16 mouse cellular contexts compared by ENCODE assay signal in the genomic region with DNA sequence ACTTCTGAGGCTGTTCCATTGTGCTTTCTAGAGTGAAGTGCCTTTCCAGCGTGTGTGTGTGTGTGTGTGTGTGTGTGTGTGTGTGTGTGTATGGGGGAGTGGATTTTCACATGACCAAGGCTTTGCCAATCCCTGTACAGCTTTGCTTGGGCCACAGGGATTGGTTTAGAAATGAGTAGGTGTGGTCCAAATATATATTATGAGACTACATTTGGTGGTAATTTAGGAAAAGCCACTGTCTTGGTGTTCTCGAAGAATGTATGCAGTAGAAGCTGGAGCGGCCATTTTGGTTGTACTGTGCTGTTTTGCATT.
DNase-seq lines count a peak whose midpoint lies in the region; ATAC-seq and TF ChIP-seq lines count a peak whose summit lies in the region.
"Had no signal": no experiment of that assay in that cellular context is flagged by ENCODE, and none has a peak within 500 bp of the region (broad histone marks: within the 10 kb centered on the region; RNA-seq: fewer than 3 reads in every experiment).

No protein-coding gene starts in this region.

- 77% methylated on average over 3 of the region's 3 CpGs for WGBS in embryonic facial prominence, embryonic 14.5 days
- WGBS in forebrain, embryonic 13.5 days, result 61% methylated on average over 3 of the region's 3 CpGs
- 57% methylated on average over 3 of the region's 3 CpGs for WGBS in hindbrain, embryonic 14.5 days
- 77% methylated on average over 3 of the region's 3 CpGs for WGBS in midbrain, embryonic 15.5 days
- WGBS in liver, postnatal 0 days (ENCODE audit: insufficient replicate concordance), result 63% methylated on average over 3 of the region's 3 CpGs
- WGBS in kidney, embryonic 15.5 days, result 76% methylated on average over 3 of the region's 3 CpGs

- no peak for TF ChIP-seq CTCF in liver, postnatal 0 days (IDR thresholded peaks at IDR 0.05; ENCODE audit: low read depth)

- H3K27me3 ChIP-seq in embryonic facial prominence, embryonic 14.5 days (replicated peaks; ENCODE audit: control insufficient read depth, insufficient read depth, low read length), result no peaks in the 10 kb centered on the region
- no peaks in the 10 kb centered on the region for H3K27me3 ChIP-seq in forebrain, embryonic 13.5 days
- H3K27me3 ChIP-seq in hindbrain, embryonic 14.5 days (ENCODE audit: control insufficient read depth, insufficient read depth, low read length), result no peaks in the 10 kb centered on the region
- H3K27me3 ChIP-seq in midbrain, embryonic 15.5 days (replicated peaks), result no peaks in the 10 kb centered on the region
- H3K27me3 ChIP-seq in liver, postnatal 0 days (ENCODE audit: insufficient read depth, low read length), result no peaks in the 10 kb centered on the region
- H3K27me3 ChIP-seq in kidney, embryonic 15.5 days, result no peaks in the 10 kb centered on the region
- H3K27me3 ChIP-seq: embryonic facial prominence, embryonic 15.5 days; limb, embryonic 12.5 days; liver, embryonic 15.5 days had no signal

- DNase-seq in embryonic facial prominence, embryonic 14.5 days (ENCODE audit: low spot score), result no peak
- DNase-seq in hindbrain, embryonic 14.5 days (ENCODE audit: low spot score), result no peak
- no peak for DNase-seq in liver, postnatal 0 days
- DNase-seq in B cell, adult 2 months, result no peak
- DNase-seq in gastrocnemius, postnatal 10 days, result no peak
- DNase-seq: adrenal gland, adult 8-10 months; gastrocnemius, postnatal 36 days; kidney, adult 11 months had no signal

- no peak overlapping the region for H3K9ac ChIP-seq in embryonic facial prominence, embryonic 14.5 days (ENCODE audit: low read depth, low read length)
- no peak overlapping the region for H3K9ac ChIP-seq in forebrain, embryonic 13.5 days
- H3K9ac ChIP-seq in hindbrain, embryonic 14.5 days, result no peak overlapping the region
- H3K9ac ChIP-seq in midbrain, embryonic 15.5 days, result no peak overlapping the region
- H3K9ac ChIP-seq in liver, postnatal 0 days (replicated peaks), result no peak overlapping the region
- no peak overlapping the region for H3K9ac ChIP-seq in kidney, embryonic 15.5 days
- H3K9ac ChIP-seq: embryonic facial prominence, embryonic 15.5 days; limb, embryonic 12.5 days; liver, embryonic 15.5 days had no signal

- H3K9me3 ChIP-seq in embryonic facial prominence, embryonic 14.5 days (ENCODE audit: control insufficient read depth, low read length), result 0 out of 2 replicates have a peak, but pooled peaks cover 3% of the 10 kb centered on the region
- H3K9me3 ChIP-seq in forebrain, embryonic 13.5 days (replicated peaks), result 0 out of 2 replicates have a peak, but pooled peaks cover 4% of the 10 kb centered on the region
- no peaks in the 10 kb centered on the region for H3K9me3 ChIP-seq in hindbrain, embryonic 14.5 days (ENCODE audit: control insufficient read depth, low read length)
- no peaks in the 10 kb centered on the region for H3K9me3 ChIP-seq in midbrain, embryonic 15.5 days
- H3K9me3 ChIP-seq in liver, postnatal 0 days (ENCODE audit: low read length), result no peaks in the 10 kb centered on the region
- peaks cover 4% of the 10 kb centered on the region; the same call in 1 of the 2 replicates for H3K9me3 ChIP-seq in kidney, embryonic 15.5 days (replicated peaks)
- H3K9me3 ChIP-seq: embryonic facial prominence, embryonic 15.5 days; G1E; liver, embryonic 15.5 days had no signal

- no peaks in the 10 kb centered on the region for H3K4me1 ChIP-seq in embryonic facial prominence, embryonic 14.5 days (ENCODE audit: control insufficient read depth, insufficient read depth, low read length)
- H3K4me1 ChIP-seq in forebrain, embryonic 13.5 days, result peaks cover 15% of the 10 kb centered on the region
- peaks cover 8% of the 10 kb centered on the region; the same call in 1 of the 2 replicates for H3K4me1 ChIP-seq in hindbrain, embryonic 14.5 days (replicated peaks; ENCODE audit: control insufficient read depth, insufficient read depth, low read length)
- H3K4me1 ChIP-seq in midbrain, embryonic 15.5 days, result peaks cover 9% of the 10 kb centered on the region
- H3K4me1 ChIP-seq in liver, postnatal 0 days (ENCODE audit: insufficient read depth), result no peaks in the 10 kb centered on the region
- H3K4me1 ChIP-seq in kidney, embryonic 15.5 days, result no peaks in the 10 kb centered on the region
- H3K4me1 ChIP-seq: embryonic facial prominence, embryonic 15.5 days; liver, embryonic 15.5 days had no signal

- no peaks in the 10 kb centered on the region for H3K36me3 ChIP-seq in embryonic facial prominence, embryonic 14.5 days (ENCODE audit: control insufficient read depth, insufficient read depth, low read length)
- no peaks in the 10 kb centered on the region for H3K36me3 ChIP-seq in forebrain, embryonic 13.5 days (ENCODE audit: poor library complexity, severe bottlenecking)
- no peaks in the 10 kb centered on the region for H3K36me3 ChIP-seq in hindbrain, embryonic 14.5 days (replicated peaks; ENCODE audit: control insufficient read depth, insufficient read depth)
- H3K36me3 ChIP-seq in midbrain, embryonic 15.5 days (replicated peaks), result no peaks in the 10 kb centered on the region
- no peaks in the 10 kb centered on the region for H3K36me3 ChIP-seq in liver, postnatal 0 days (replicated peaks; ENCODE audit: insufficient read depth, low read length)
- H3K36me3 ChIP-seq in kidney, embryonic 15.5 days, result no peaks in the 10 kb centered on the region
- H3K36me3 ChIP-seq: embryonic facial prominence, embryonic 15.5 days; G1E; limb, embryonic 12.5 days; liver, embryonic 15.5 days had no signal

- H3K4me2 ChIP-seq in embryonic facial prominence, embryonic 14.5 days (ENCODE audit: low read depth, low read length), result no peak overlapping the region
- peak overlapping the region; percentile 4; the same call in 1 of the 2 replicates for H3K4me2 ChIP-seq in forebrain, embryonic 13.5 days
- H3K4me2 ChIP-seq in hindbrain, embryonic 14.5 days (replicated peaks), result no peak overlapping the region
- H3K4me2 ChIP-seq in midbrain, embryonic 15.5 days, result no peak overlapping the region
- no peak overlapping the region for H3K4me2 ChIP-seq in liver, postnatal 0 days (ENCODE audit: low read depth, low read length)
- H3K4me2 ChIP-seq in kidney, embryonic 15.5 days, result no peak overlapping the region
- H3K4me2 ChIP-seq: embryonic facial prominence, embryonic 15.5 days; heart, embryonic 11.5 days; limb, embryonic 12.5 days; liver, embryonic 15.5 days had no signal

- H3K4me3 ChIP-seq in embryonic facial prominence, embryonic 14.5 days (ENCODE audit: low read depth, low read length), result no peak overlapping the region
- no peak overlapping the region for H3K4me3 ChIP-seq in forebrain, embryonic 13.5 days
- H3K4me3 ChIP-seq in hindbrain, embryonic 14.5 days (replicated peaks; ENCODE audit: low read length), result no peak overlapping the region
- no peak overlapping the region for H3K4me3 ChIP-seq in midbrain, embryonic 15.5 days
- no peak overlapping the region for H3K4me3 ChIP-seq in liver, postnatal 0 days (ENCODE audit: low read depth, low read length)
- no peak overlapping the region for H3K4me3 ChIP-seq in kidney, embryonic 15.5 days (replicated peaks)
- H3K4me3 ChIP-seq: embryonic facial prominence, embryonic 15.5 days; limb, embryonic 12.5 days; liver, embryonic 15.5 days had no signal

- no peak for TF ChIP-seq EP300 in liver, postnatal 0 days (IDR thresholded peaks at IDR 0.05; ENCODE audit: low read depth)

- peak; percentile 26; the same call in 1 of the 2 replicates for ATAC-seq in embryonic facial prominence, embryonic 14.5 days (ENCODE audit: low read depth)
- no peak for ATAC-seq in forebrain, embryonic 13.5 days
- ATAC-seq in hindbrain, embryonic 14.5 days (ENCODE audit: low FRiP score), result no peak; the same call in 1 of the 2 replicates
- no peak for ATAC-seq in midbrain, embryonic 15.5 days (replicated peaks)
- no peak for ATAC-seq in liver, postnatal 0 days
- no peak for ATAC-seq in kidney, embryonic 15.5 days (replicated peaks; ENCODE audit: low FRiP score)

- no peak overlapping the region for H3K27ac ChIP-seq in embryonic facial prominence, embryonic 14.5 days (replicated peaks; ENCODE audit: low read depth, low read length)
- H3K27ac ChIP-seq in forebrain, embryonic 13.5 days, result peak overlapping the region; percentile 88
- peak overlapping the region; percentile 88 for H3K27ac ChIP-seq in hindbrain, embryonic 14.5 days
- peak overlapping the region; percentile 74 for H3K27ac ChIP-seq in midbrain, embryonic 15.5 days
- no peak overlapping the region for H3K27ac ChIP-seq in liver, postnatal 0 days (ENCODE audit: low read depth)
- H3K27ac ChIP-seq in kidney, embryonic 15.5 days, result no peak overlapping the region
- H3K27ac ChIP-seq: embryonic facial prominence, embryonic 15.5 days; limb, embryonic 12.5 days; liver, embryonic 15.5 days had no signal

Comparison
In these comparisons a context has a peak if more than half of its experiments do, and no peak if none do; other contexts are left out.
1. H3K27ac ChIP-seq: peak in forebrain, embryonic 13.5 days (single experiment), hindbrain, embryonic 14.5 days (single experiment) and midbrain, embryonic 15.5 days (single experiment); none in embryonic facial prominence, embryonic 14.5 days (single experiment), liver, postnatal 0 days (single experiment) and kidney, embryonic 15.5 days (single experiment).